Mouse (Mus musculus) liver, embryonic 15.5 days (tissue): Measurements from ENCODE around the gene Plagl2. TPM values are rescaled to one million over a fixed set of nuclear protein-coding genes. Genes with fewer than 3 reads are reported as not detected.
A peak's percentile ranks its signal among the peaks of the same experiment; 100 is the strongest.

Experiments
- ATAC-seq: fragments of 200-750 bp; cut with Nextera tagmentation; 2 replicates; pipeline ENCODE4 v1.8.0; 2017; ENCODE audit warnings: moderate number of reproducible peaks, mild to moderate bottlenecking, moderate library complexity; ENCODE audit not compliant: insufficient read depth
- H3K27ac ChIP-seq: fragments of 300-500 bp; sonication (generic); replicated peaks from 2 replicates; pipeline ENCODE4 v1.5.1; 2015; ENCODE audit warnings: mild to moderate bottlenecking, inconsistent platforms
- H3K27me3 ChIP-seq: fragments of 300-500 bp; sonication (generic); 2 replicates; pipeline ENCODE4 v1.6.1; 2015; ENCODE audit warnings: mild to moderate bottlenecking, inconsistent platforms
- H3K36me3 ChIP-seq: fragments of 300-500 bp; sonication (generic); replicated peaks from 2 replicates; pipeline ENCODE4 v1.6.1; 2015; ENCODE audit warnings: moderate library complexity, mild to moderate bottlenecking, inconsistent platforms
- H3K4me1 ChIP-seq: fragments of 300-500 bp; sonication (generic); replicated peaks from 2 replicates; pipeline ENCODE4 v1.6.1; 2015; ENCODE audit warnings: inconsistent platforms
- H3K4me2 ChIP-seq: fragments of 300-500 bp; sonication (generic); 2 replicates; pipeline ENCODE4 v1.6.1; 2015; ENCODE audit warnings: moderate library complexity, mild to moderate bottlenecking, inconsistent platforms
- H3K4me3 ChIP-seq: fragments of 300-500 bp; sonication (generic); replicated peaks from 2 replicates; pipeline ENCODE4 v1.5.1; 2015; ENCODE audit warnings: mild to moderate bottlenecking, inconsistent platforms
- H3K9ac ChIP-seq: fragments of 300-500 bp; sonication (generic); 2 replicates; pipeline ENCODE4 v1.6.1; 2015; ENCODE audit warnings: moderate library complexity, mild to moderate bottlenecking, inconsistent platforms
- H3K9me3 ChIP-seq: fragments of 300-500 bp; sonication (generic); replicated peaks from 2 replicates; pipeline ENCODE4 v1.6.1; 2016; ENCODE audit warnings: inconsistent platforms
- WGBS: fragments of 180-500 bp; shearing (Covaris S2); methylation state at CpG from one replicate; pipeline ENCODE4 v1.1.7; 2015; ENCODE audit warnings: mixed read lengths; ENCODE audit not compliant: insufficient replicate concordance; 5-methylcytosine and 5-hydroxymethylcytosine counted together
- polyA plus RNA-seq: library from polyadenylated mRNA; unstranded; fragments of >200 nt; fragmentation: Nextera tagmentation; extraction: Ambion mirVana; gene quantifications from 2 replicates; pipeline ENCODE4 v1.2.1, GENCODE M21; 2015

The Plagl2 gene
- polyA plus RNA-seq, 1 experiment from 2014 or later: 17.1 TPM

- peak overlapping the region; percentile 91 for H3K4me3 ChIP-seq
- H3K9me3 ChIP-seq: no peaks in the 10 kb centered on the region
- H3K27ac ChIP-seq: peak overlapping the region; percentile 98
- peak overlapping the region; percentile 79 for H3K4me2 ChIP-seq
- no peaks in the 10 kb centered on the region for H3K27me3 ChIP-seq
- peak overlapping the region; percentile 98 for H3K9ac ChIP-seq
- WGBS: 38% methylated on average over 2 of the region's 2 CpGs
- H3K4me1 ChIP-seq: peaks cover 57% of the 10 kb centered on the region
- H3K36me3 ChIP-seq: peaks cover 54% of the 10 kb centered on the region
- no peak for ATAC-seq
Measured at GRCm38 (mm10) chr2:153238406-153238805, 2.8 kb downstream of the Plagl2 start.

GRCm38 (mm10) chr2:153237891-153238290 is 3.3 kb downstream of the Plagl2 start:
- Histone ChIP-seq H3K27me3 (no peaks in the 10 kb centered on the region), H3K4me1 (peaks cover 52% of the 10 kb centered on the region)

GRCm38 (mm10) chr2:153237193-153237592 is 4.0 kb downstream of the Plagl2 start:
- Histone ChIP-seq H3K9ac (no peak overlapping the region), H3K27me3 (no peaks in the 10 kb centered on the region), H3K4me2 (0 out of 2 replicates have a peak overlapping the region, but pooled peaks have one; percentile 2), H3K27ac (no peak overlapping the region), H3K9me3 (no peaks in the 10 kb centered on the region), H3K4me1 (peaks cover 45% of the 10 kb centered on the region), H3K4me3 (no peak overlapping the region), H3K36me3 (peaks cover 64% of the 10 kb centered on the region)
- no peak for ATAC-seq
- WGBS: 72% methylated on average over 4 of the region's 4 CpGs

More at GRCm38 (mm10) chr2:153237891-153238290, 3.3 kb downstream of the Plagl2 start:
- H3K4me2 ChIP-seq: peak overlapping the region; percentile 79
- H3K4me3 ChIP-seq: peak overlapping the region; percentile 91
- peak overlapping the region; percentile 98; the same call in 1 of the 2 replicates for H3K9ac ChIP-seq
- 72% methylated on average over 4 of the region's 4 CpGs for WGBS
- no peak for ATAC-seq
- H3K27ac ChIP-seq: peak overlapping the region; percentile 98
- H3K36me3 ChIP-seq: peaks cover 57% of the 10 kb centered on the region
- H3K9me3 ChIP-seq: no peaks in the 10 kb centered on the region

- Histone ChIP-seq H3K27me3 (no peaks in the 10 kb centered on the region), H3K36me3 (peaks cover 61% of the 10 kb centered on the region), H3K9me3 (no peaks in the 10 kb centered on the region), H3K4me1 (peaks cover 85% of the 10 kb centered on the region), H3K9ac (peak overlapping the region; percentile 23; the same call in 1 of the 2 replicates), H3K4me2 (peak overlapping the region; percentile 56), H3K27ac (peak overlapping the region; percentile 90), H3K4me3 (peak overlapping the region; percentile 9; the same call in 1 of the 2 replicates)
- peak; percentile 5; the same call in 1 of the 2 replicates for ATAC-seq
- WGBS: 71% methylated on average over 5 of the region's 5 CpGs
Measured at GRCm38 (mm10) chr2:153228523-153228922, 12.7 kb downstream of the Plagl2 start.

- WGBS: 28% methylated on average over 4 of the region's 4 CpGs
- Histone ChIP-seq H3K4me2 (peak overlapping the region; percentile 56), H3K36me3 (peaks cover 56% of the 10 kb centered on the region), H3K9me3 (no peaks in the 10 kb centered on the region), H3K27ac (peak overlapping the region; percentile 90), H3K27me3 (no peaks in the 10 kb centered on the region), H3K4me3 (no peak overlapping the region), H3K4me1 (peaks cover 90% of the 10 kb centered on the region), H3K9ac (0 out of 2 replicates have a peak overlapping the region, but pooled peaks have one; percentile 23)
- ATAC-seq: peak; percentile 92
Measured at GRCm38 (mm10) chr2:153227959-153228358, 13.3 kb downstream of the Plagl2 start.

- WGBS: under 1% methylated on average over 3 of the region's 3 CpGs
- H3K9me3 ChIP-seq: no peaks in the 10 kb centered on the region
- peak overlapping the region; percentile 87 for H3K27ac ChIP-seq
- peaks cover 32% of the 10 kb centered on the region for H3K36me3 ChIP-seq
- H3K9ac ChIP-seq: peak overlapping the region; percentile 69
- H3K4me2 ChIP-seq: peak overlapping the region; percentile 87
- H3K4me1 ChIP-seq: peaks cover 99% of the 10 kb centered on the region
- no peaks in the 10 kb centered on the region for H3K27me3 ChIP-seq
- H3K4me3 ChIP-seq: peak overlapping the region; percentile 61
- no peak for ATAC-seq
Measured at GRCm38 (mm10) chr2:153225595-153225953, 15.7 kb downstream of the Plagl2 start.

- ATAC-seq: no peak
- under 1% methylated on average over 31 of the region's 31 CpGs for WGBS
- H3K4me1 ChIP-seq: peaks cover 99% of the 10 kb centered on the region
- peak within 1 kb of the TSS; percentile 87 for H3K27ac ChIP-seq
- H3K36me3 ChIP-seq: peaks cover 27% of the 10 kb centered on the region
- H3K9me3 ChIP-seq: no peaks in the 10 kb centered on the region
- H3K4me2 ChIP-seq: peak within 1 kb of the TSS; percentile 87
- H3K4me3 ChIP-seq: peak within 1 kb of the TSS; percentile 61
- H3K27me3 ChIP-seq: no peaks in the 10 kb centered on the region
- H3K9ac ChIP-seq: peak within 1 kb of the TSS; percentile 69
Measured at GRCm38 (mm10) chr2:153224946-153225594, 16.2 kb downstream of the Plagl2 start, which contains the start of gene Tspyl3. Gene Tspyl3, minus strand, starts transcription at chr2:153225441.

GRCm38 (mm10) chr2:153222566-153222965 is 18.7 kb downstream of the Plagl2 start:
- no peaks in the 10 kb centered on the region for H3K9me3 ChIP-seq
- ATAC-seq: no peak
- 68% methylated on average over 2 of the region's 2 CpGs for WGBS
- H3K9ac ChIP-seq: 0 out of 2 replicates have a peak overlapping the region, but pooled peaks have one; percentile 49
- H3K4me3 ChIP-seq: no peak overlapping the region
- H3K4me2 ChIP-seq: peak overlapping the region; percentile 65
- peaks cover 89% of the 10 kb centered on the region for H3K4me1 ChIP-seq
- H3K27me3 ChIP-seq: no peaks in the 10 kb centered on the region
- H3K36me3 ChIP-seq: peaks cover 9% of the 10 kb centered on the region
- H3K27ac ChIP-seq: peak overlapping the region; percentile 90

GRCm38 (mm10) chr2:153222130-153222529 is 19.1 kb downstream of the Plagl2 start:
- peaks cover 84% of the 10 kb centered on the region for H3K4me1 ChIP-seq
- no peaks in the 10 kb centered on the region for H3K27me3 ChIP-seq
- H3K4me3 ChIP-seq: peak overlapping the region; percentile 9
- peak overlapping the region; percentile 90 for H3K27ac ChIP-seq
- peak; percentile 81 for ATAC-seq
- H3K9ac ChIP-seq: peak overlapping the region; percentile 49; the same call in 1 of the 2 replicates
- H3K4me2 ChIP-seq: peak overlapping the region; percentile 65
- peaks cover 4% of the 10 kb centered on the region; the same call in 1 of the 2 replicates for H3K36me3 ChIP-seq
- no peaks in the 10 kb centered on the region for H3K9me3 ChIP-seq

- Histone ChIP-seq H3K4me3 (peak overlapping the region; percentile 9), H3K9me3 (no peaks in the 10 kb centered on the region), H3K4me2 (peak overlapping the region; percentile 65), H3K36me3 (no peaks in the 10 kb centered on the region; the same call in 1 of the 2 replicates), H3K27ac (peak overlapping the region; percentile 90), H3K9ac (peak overlapping the region; percentile 49), H3K27me3 (no peaks in the 10 kb centered on the region), H3K4me1 (peaks cover 79% of the 10 kb centered on the region)
- peak; percentile 97 for ATAC-seq
- WGBS: 15% methylated on average over 4 of the region's 4 CpGs
Measured at GRCm38 (mm10) chr2:153221620-153222019, 19.6 kb downstream of the Plagl2 start.

GRCm38 (mm10) chr2:153218516-153218915 is 22.7 kb downstream of the Plagl2 start:
- no peak for ATAC-seq
- Histone ChIP-seq H3K27me3 (no peaks in the 10 kb centered on the region), H3K4me1 (peaks cover 66% of the 10 kb centered on the region), H3K9ac (no peak overlapping the region), H3K4me3 (no peak overlapping the region), H3K4me2 (no peak overlapping the region), H3K27ac (no peak overlapping the region), H3K36me3 (no peaks in the 10 kb centered on the region), H3K9me3 (no peaks in the 10 kb centered on the region)
- WGBS: 88% methylated on average over 3 of the region's 3 CpGs
